Mouse (Mus musculus) adrenal gland, postnatal 25 days (tissue): ENCODE measurements at regions not wholly inside any gene's neighbourhood (a gene's known extent, or its start where the extent isn't known, plus 50 kb on each side); places are given as distances from the start of the nearest gene placed in this dataset.

Experiments
- DNase-seq: peaks from one replicate; pipeline ENCODE4 v3.0.0; 2021; ENCODE audit warnings: mixed read lengths

- DNase-seq = no peak
These were observed 718.1 kb downstream of the Epm2a start for GRCm38 (mm10) chr10:12061069-12061861.

DNA sequence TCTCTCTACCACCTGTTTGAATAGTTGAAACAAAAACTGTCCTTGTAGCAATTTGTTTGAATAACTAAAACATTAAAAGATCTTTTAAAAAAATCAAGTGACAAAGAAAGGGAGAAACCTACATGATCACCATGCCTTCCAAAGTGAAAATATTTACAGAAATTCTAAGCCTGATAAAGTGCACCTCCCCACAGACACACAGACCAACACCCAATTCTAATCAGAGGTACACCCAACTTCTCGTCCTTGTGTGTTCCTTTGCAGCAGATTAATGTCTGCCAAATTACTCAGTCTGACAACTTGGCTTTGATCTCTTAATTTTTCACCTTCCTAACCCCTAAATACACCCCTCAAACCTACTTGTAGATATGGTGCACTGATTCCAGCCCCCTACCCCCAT is 719.1 kb downstream of the Epm2a start:
- DNase-seq = no peak

GRCm38 (mm10) chr10:12083961-12084360 is 740.8 kb downstream of the Epm2a start:
- no peak for DNase-seq

- no peak for DNase-seq
These were observed 749.3 kb downstream of the Epm2a start for GRCm38 (mm10) chr10:12092521-12092920.

- DNase-seq = no peak
These were observed 753.5 kb downstream of the Epm2a start for GRCm38 (mm10) chr10:12096678-12097077.

DNA sequence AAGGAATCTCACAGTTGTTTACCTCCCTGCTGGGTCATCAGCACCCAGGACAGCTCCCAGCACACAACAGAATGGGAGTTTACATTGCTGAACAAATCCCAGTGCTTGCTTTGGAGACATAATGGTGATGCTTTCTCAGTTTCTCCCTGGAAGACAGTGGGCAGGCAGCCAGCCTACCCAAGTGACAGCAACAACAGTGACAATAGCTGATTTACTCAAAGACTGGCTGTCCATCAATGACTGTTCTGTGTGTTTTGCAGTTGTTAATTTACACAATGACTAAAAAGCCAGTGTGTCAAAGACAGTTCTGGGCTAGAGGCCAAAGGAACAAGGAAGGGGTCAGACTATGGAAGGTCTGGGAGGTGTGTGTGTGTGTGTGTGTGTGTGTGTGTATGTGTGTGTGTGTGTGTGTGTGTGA is 762.2 kb downstream of the Utrn start:
- peak; percentile 62 for DNase-seq

- DNase-seq = no peak
These were observed 757.4 kb downstream of the Utrn start for GRCm38 (mm10) chr10:12111720-12112119.

DNA sequence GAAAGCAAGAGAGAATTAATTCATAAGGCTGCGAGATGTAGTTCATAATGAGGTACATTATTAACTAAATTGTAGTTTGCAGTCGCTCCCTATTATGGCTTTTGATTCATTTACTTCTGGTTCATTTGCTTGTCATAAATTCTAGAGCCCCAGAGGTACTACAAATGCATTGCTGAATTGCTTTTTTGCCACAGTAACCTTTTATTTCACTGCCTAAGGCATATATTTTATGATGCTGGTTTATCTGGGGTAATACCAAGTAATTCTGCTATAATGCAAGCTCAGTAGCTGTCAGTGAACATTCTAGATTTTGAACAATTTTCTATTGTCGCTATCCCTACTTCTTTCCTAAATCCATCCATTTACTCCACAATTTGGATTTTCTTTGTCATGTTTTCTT is 753.4 kb downstream of the Utrn start:
- no peak for DNase-seq

- DNase-seq = no peak
These were observed 752.4 kb downstream of the Utrn start for GRCm38 (mm10) chr10:12116662-12117303.

DNA sequence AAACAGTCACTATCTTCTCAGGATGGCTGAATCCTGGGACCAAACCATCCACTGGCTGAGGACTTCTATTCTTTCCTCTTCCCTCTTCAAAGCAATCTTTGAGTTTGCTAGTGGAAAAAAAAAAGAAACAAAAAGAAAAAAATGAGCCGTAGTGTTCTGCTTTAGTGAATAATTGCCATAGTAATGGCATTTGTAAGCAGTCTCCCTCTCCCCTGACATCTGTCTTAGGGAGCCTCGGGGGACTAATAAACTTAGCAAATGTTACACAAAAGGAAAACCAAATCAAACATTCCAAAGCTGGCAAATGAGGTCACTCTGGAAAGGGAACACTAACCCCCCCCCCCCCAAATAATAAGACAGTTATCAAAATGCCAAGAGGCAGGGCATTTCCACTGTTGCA is 744.9 kb downstream of the Utrn start:
- DNase-seq = no peak

GRCm38 (mm10) chr10:12129486-12129885 is 739.7 kb downstream of the Utrn start:
- DNase-seq = no peak

GRCm38 (mm10) chr10:12144691-12145090 is 724.5 kb downstream of the Utrn start:
- no peak for DNase-seq

DNA sequence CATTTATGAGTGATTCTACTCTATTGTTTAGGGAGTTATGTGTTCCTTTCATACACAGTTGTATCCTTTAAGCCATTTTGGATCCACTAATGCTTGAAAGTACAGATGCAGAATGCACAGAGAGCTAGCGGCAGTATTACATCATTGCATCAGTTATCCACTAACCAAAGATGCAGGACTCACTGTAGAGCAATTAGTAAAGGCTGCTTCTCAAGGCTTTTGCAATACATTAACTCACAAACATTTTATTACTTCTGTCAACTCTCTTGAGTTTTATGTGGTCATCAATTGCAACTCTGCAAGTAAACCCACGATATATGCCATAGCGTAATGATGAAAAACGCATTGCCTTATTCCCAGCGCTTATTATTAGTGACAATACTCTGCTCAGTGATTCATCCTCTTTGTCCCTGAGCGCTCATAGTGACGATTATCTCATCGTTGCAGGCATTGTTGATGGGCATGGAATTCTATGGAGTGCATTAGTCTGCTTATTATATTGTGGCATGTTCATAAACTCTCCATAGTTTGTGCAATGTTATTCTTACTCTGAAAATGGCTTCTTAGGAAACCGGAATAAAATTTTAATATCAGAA is 722.1 kb downstream of the Utrn start:
- DNase-seq = no peak

DNA sequence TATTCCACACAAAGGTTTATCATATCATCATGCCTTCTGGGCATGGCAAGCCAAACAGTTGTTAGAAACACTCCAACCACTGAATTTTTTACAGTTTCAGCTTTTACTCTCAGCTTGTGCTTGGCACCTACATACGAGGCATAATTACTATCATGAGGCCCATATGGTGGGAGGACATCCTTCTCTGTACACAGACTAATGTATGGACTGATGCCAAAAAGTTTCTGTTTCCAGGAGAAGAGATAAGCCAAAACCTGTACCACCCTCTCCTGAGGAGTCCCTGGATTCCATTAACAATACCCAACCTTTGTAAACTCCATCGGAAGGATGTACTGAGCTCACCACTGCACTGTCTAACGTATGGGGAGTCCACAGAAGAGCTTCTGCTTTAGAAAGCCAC is 698.9 kb downstream of the Utrn start:
- no peak for DNase-seq

- no peak for DNase-seq
These were observed 694.9 kb downstream of the Utrn start for GRCm38 (mm10) chr10:12174200-12174818.

- no peak for DNase-seq
These were observed 694.0 kb downstream of the Utrn start for GRCm38 (mm10) chr10:12175141-12175540.

- no peak for DNase-seq
These were observed 691.7 kb downstream of the Utrn start for GRCm38 (mm10) chr10:12177482-12177881.

- no peak for DNase-seq
These were observed 688.2 kb downstream of the Utrn start for GRCm38 (mm10) chr10:12180965-12181364.

GRCm38 (mm10) chr10:12186918-12187639 is 682.1 kb downstream of the Utrn start:
- no peak for DNase-seq

DNA sequence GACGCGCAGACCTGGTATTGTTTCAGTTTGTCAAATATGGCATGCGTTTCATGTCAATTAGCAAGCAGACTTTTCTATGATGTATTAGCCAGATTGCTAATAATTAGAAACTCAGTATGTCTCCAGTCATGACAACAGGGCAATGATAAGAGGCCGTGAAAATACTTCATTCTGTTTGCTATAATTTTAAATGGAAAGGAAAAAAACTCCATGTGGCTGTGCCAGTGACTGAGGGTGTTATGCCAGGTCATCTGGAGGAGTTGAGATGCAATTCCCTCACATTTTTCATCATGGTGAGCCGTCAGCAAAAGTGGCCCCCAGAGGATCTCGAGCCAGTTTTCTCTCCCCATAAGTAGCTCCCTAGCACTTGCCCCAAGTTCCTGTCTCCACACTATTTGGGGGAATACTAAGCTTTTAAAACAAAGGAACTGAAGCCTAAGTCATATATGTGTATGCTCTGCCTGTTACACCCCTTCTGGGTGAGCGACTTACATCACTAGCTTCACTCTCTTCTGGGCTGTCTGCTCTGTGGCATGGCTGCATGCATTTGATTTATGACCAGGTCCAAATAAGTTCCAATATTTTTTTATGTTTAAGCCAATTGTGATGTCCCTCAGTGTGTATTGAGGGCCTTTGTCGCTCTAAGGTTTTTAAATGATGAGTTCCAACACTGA is 681.4 kb downstream of the Utrn start:
- DNase-seq = no peak

DNA sequence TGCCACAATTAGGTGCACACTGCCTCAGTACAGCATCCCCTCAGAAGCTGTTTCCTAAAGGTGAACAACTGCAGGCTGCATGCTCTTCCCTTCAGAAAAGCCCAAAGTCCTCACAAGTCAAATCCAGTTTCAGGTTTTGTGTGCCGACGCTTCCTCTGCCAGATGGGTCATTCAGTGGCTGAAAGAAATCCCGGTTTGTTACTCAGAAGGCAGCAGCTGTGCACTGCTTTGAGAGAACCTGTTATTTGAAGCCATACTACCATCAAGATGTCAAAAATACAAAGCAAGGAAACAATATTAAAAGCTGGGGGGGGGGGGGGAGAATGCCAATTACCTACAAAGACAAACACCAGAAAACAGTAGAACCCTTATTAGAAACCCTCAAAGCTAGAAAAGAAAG is 678.7 kb downstream of the Utrn start:
- DNase-seq = no peak

DNA sequence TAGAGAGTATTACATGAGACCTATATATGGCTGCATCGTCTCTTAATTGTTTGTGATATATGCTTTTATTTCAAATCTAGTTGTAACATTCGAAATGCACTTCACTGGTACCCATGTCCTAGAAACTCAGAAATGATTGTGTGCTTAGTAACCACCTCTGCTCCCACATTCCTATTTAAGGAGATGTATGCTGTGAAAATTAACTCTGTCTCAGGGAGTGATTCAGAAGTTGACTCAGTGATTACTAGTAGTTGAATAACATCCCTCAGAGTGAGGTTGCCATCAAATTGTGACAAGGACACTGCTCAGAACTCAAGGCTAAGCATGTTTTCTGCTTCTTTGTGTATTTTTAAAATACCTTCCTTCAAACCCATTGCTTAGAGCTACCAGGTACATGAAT is 661.9 kb downstream of the Utrn start:
- no peak for DNase-seq
